15 mouse cellular contexts compared by ENCODE assay signal in genomic region chr16:77738821-77739220, GRCm38 (mm10).
"Had no signal": no experiment of that assay in that cellular context is flagged by ENCODE, and none has a peak within 500 bp of the region (broad histone marks: within the 10 kb centered on the region; RNA-seq: fewer than 3 reads in every experiment).

No protein-coding gene starts in this region.

- H3K9me3 ChIP-seq: kidney, embryonic 15.5 days; liver, embryonic 13.5 days; midbrain, embryonic 15.5 days; neural tube, embryonic 12.5 days had no signal

- H3K4me1 ChIP-seq: kidney, embryonic 15.5 days; liver, embryonic 13.5 days; megakaryocyte, embryonic 14.5 days; midbrain, embryonic 15.5 days; neural tube, embryonic 12.5 days had no signal

- DNase-seq: kidney, postnatal 14 days; liver; liver, embryonic 13.5 days; liver, postnatal 0 days; retina, postnatal 1 day; right cerebral cortex, postnatal 4 days; spleen, adult 18-20 months; thymus, postnatal 36 days had no signal

- H3K4me2 ChIP-seq: kidney, embryonic 15.5 days; liver, embryonic 13.5 days; midbrain, embryonic 11.5 days; midbrain, embryonic 15.5 days; neural tube, embryonic 12.5 days had no signal

- H3K4me3 ChIP-seq: kidney, embryonic 15.5 days; left cerebral cortex, adult 2 months; liver, embryonic 13.5 days; megakaryocyte, embryonic 14.5 days; midbrain, embryonic 15.5 days; neural tube, embryonic 12.5 days had no signal

- H3K27me3 ChIP-seq: kidney, embryonic 15.5 days; liver, embryonic 13.5 days; megakaryocyte, embryonic 14.5 days; midbrain, embryonic 15.5 days; neural tube, embryonic 12.5 days had no signal

- H3K9ac ChIP-seq: kidney, embryonic 15.5 days; liver, embryonic 13.5 days; liver, postnatal 0 days; midbrain, embryonic 15.5 days; neural tube, embryonic 12.5 days had no signal

- H3K36me3 ChIP-seq: kidney, embryonic 15.5 days; liver, embryonic 13.5 days; midbrain, embryonic 15.5 days; neural tube, embryonic 12.5 days had no signal

- ATAC-seq: liver, postnatal 0 days; midbrain, embryonic 15.5 days had no signal

- H3K27ac ChIP-seq: kidney, embryonic 15.5 days; left cerebral cortex, adult 2 months; liver, embryonic 13.5 days; macrophage; midbrain, embryonic 15.5 days; neural tube, embryonic 12.5 days had no signal
